Mouse (Mus musculus): ENCODE measurements at regions not wholly inside any gene's neighbourhood (a gene's known extent, or its start where the extent isn't known, plus 50 kb on each side); places are given as distances from the start of the nearest gene placed in this dataset.
"Not testable (repeated sequence)": the region's sequence is repeated elsewhere in the genome, so short reads cannot be mapped to it uniquely, and the experiment has no call there.

GRCm38 (mm10) chr13:52252726-52253125 is 278.4 kb downstream of the Diras2 start:
- WGBS = 46% methylated on average over 6 of the region's 6 CpGs
- H3K4me3 ChIP-seq (ENCODE audit: low read length); H3K4me2 ChIP-seq (ENCODE audit: low read length); H3K27ac ChIP-seq (ENCODE audit: low read depth, low read length); H3K9me3 ChIP-seq (ENCODE audit: control insufficient read depth, low read length); ATAC-seq; H3K36me3 ChIP-seq (ENCODE audit: control insufficient read depth, insufficient read depth, low read length); H3K9ac ChIP-seq (ENCODE audit: low read depth, low read length); H3K27me3 ChIP-seq (replicated peaks; ENCODE audit: control insufficient read depth, insufficient read depth, low read length); H3K4me1 ChIP-seq (ENCODE audit: control insufficient read depth, insufficient read depth, low read depth, low read length): not testable (repeated sequence)

GRCm38 (mm10) chr13:52253138-52253537 is 277.9 kb downstream of the Diras2 start:
- H3K4me1 ChIP-seq (ENCODE audit: control insufficient read depth, insufficient read depth, low read depth, low read length) = no peaks in the 10 kb centered on the region
- no peak overlapping the region for H3K4me2 ChIP-seq (ENCODE audit: low read length)
- no peak overlapping the region for H3K4me3 ChIP-seq (ENCODE audit: low read length)
- WGBS = 29% methylated on average over 8 of the region's 8 CpGs
- no peak for ATAC-seq
- no peak overlapping the region for H3K27ac ChIP-seq (ENCODE audit: low read depth, low read length)
- no peak overlapping the region for H3K9ac ChIP-seq (ENCODE audit: low read depth, low read length)
- H3K36me3 ChIP-seq (ENCODE audit: control insufficient read depth, insufficient read depth, low read length) = no peaks in the 10 kb centered on the region
- no peaks in the 10 kb centered on the region for H3K9me3 ChIP-seq (ENCODE audit: control insufficient read depth, low read length)
- H3K27me3 ChIP-seq (replicated peaks; ENCODE audit: control insufficient read depth, insufficient read depth, low read length) = no peaks in the 10 kb centered on the region; the same call in 1 of the 2 replicates

GRCm38 (mm10) chr13:52254185-52254584 is 276.9 kb downstream of the Diras2 start:
- ATAC-seq = peak; percentile 54; the same call in 1 of the 2 replicates
- Histone ChIP-seq H3K9me3 (ENCODE audit: control insufficient read depth, low read length) (no peaks in the 10 kb centered on the region), H3K27me3 (replicated peaks; ENCODE audit: control insufficient read depth, insufficient read depth, low read length) (no peaks in the 10 kb centered on the region; the same call in 1 of the 2 replicates), H3K27ac (ENCODE audit: low read depth, low read length) (no peak overlapping the region), H3K36me3 (ENCODE audit: control insufficient read depth, insufficient read depth, low read length) (no peaks in the 10 kb centered on the region), H3K4me1 (ENCODE audit: control insufficient read depth, insufficient read depth, low read depth, low read length) (no peaks in the 10 kb centered on the region), H3K4me2 (ENCODE audit: low read length) (no peak overlapping the region), H3K9ac (ENCODE audit: low read depth, low read length) (no peak overlapping the region), H3K4me3 (ENCODE audit: low read length) (no peak overlapping the region)
- 11% methylated on average over 9 of the region's 9 CpGs for WGBS

- no peak overlapping the region for H3K4me2 ChIP-seq (ENCODE audit: low read length)
- H3K4me3 ChIP-seq (ENCODE audit: low read length) = no peak overlapping the region
- H3K27ac ChIP-seq (ENCODE audit: low read depth, low read length) = no peak overlapping the region
- no peak overlapping the region for H3K9ac ChIP-seq (ENCODE audit: low read depth, low read length)
- H3K27me3 ChIP-seq (replicated peaks; ENCODE audit: control insufficient read depth, insufficient read depth, low read length) = no peaks in the 10 kb centered on the region; the same call in 1 of the 2 replicates
- 69% methylated on average over 5 of the region's 5 CpGs for WGBS
- H3K36me3 ChIP-seq (ENCODE audit: control insufficient read depth, insufficient read depth, low read length) = no peaks in the 10 kb centered on the region
- ATAC-seq = no peak
- H3K9me3 ChIP-seq (ENCODE audit: control insufficient read depth, low read length) = no peaks in the 10 kb centered on the region
- no peaks in the 10 kb centered on the region for H3K4me1 ChIP-seq (ENCODE audit: control insufficient read depth, insufficient read depth, low read depth, low read length)
Observed at GRCm38 (mm10) chr13:52255697-52256096, 275.4 kb downstream of the Diras2 start.

- no peak for ATAC-seq
Observed at GRCm38 (mm10) chr13:52258373-52258772, 272.7 kb downstream of the Diras2 start.

GRCm38 (mm10) chr13:52262949-52263550 is 268.0 kb downstream of the Diras2 start:
- no peaks in the 10 kb centered on the region for H3K27me3 ChIP-seq (replicated peaks; ENCODE audit: control insufficient read depth, insufficient read depth, low read length)
- H3K9me3 ChIP-seq (ENCODE audit: control insufficient read depth, low read length) = no peaks in the 10 kb centered on the region
- no peak overlapping the region for H3K4me3 ChIP-seq (ENCODE audit: low read length)
- H3K4me2 ChIP-seq (ENCODE audit: low read length) = no peak overlapping the region
- H3K36me3 ChIP-seq (ENCODE audit: control insufficient read depth, insufficient read depth, low read length) = no peaks in the 10 kb centered on the region
- WGBS = 88% methylated on average over 14 of the region's 14 CpGs
- H3K27ac ChIP-seq (ENCODE audit: low read depth, low read length) = no peak overlapping the region
- no peak overlapping the region for H3K9ac ChIP-seq (ENCODE audit: low read depth, low read length)
- H3K4me1 ChIP-seq (ENCODE audit: control insufficient read depth, insufficient read depth, low read depth, low read length) = no peaks in the 10 kb centered on the region
- ATAC-seq = no peak

More at GRCm38 (mm10) chr13:52258373-52258772, 272.7 kb downstream of the Diras2 start:
- no peak overlapping the region for H3K4me2 ChIP-seq (ENCODE audit: low read length)
- no peaks in the 10 kb centered on the region for H3K36me3 ChIP-seq (ENCODE audit: control insufficient read depth, insufficient read depth, low read length)
- no peaks in the 10 kb centered on the region for H3K27me3 ChIP-seq (replicated peaks; ENCODE audit: control insufficient read depth, insufficient read depth, low read length)
- H3K4me3 ChIP-seq (ENCODE audit: low read length) = no peak overlapping the region
- H3K9me3 ChIP-seq (ENCODE audit: control insufficient read depth, low read length) = no peaks in the 10 kb centered on the region
- 83% methylated on average over 8 of the region's 8 CpGs for WGBS
- no peak overlapping the region for H3K9ac ChIP-seq (ENCODE audit: low read depth, low read length)
- no peak overlapping the region for H3K27ac ChIP-seq (ENCODE audit: low read depth, low read length)
- no peaks in the 10 kb centered on the region for H3K4me1 ChIP-seq (ENCODE audit: control insufficient read depth, insufficient read depth, low read depth, low read length)

GRCm38 (mm10) chr13:52268279-52268678 is 262.8 kb downstream of the Diras2 start:
- 51% methylated on average over 6 of the region's 6 CpGs for WGBS
- Histone ChIP-seq H3K9me3 (ENCODE audit: control insufficient read depth, low read length) (no peaks in the 10 kb centered on the region), H3K9ac (ENCODE audit: low read depth, low read length) (no peak overlapping the region), H3K4me3 (ENCODE audit: low read length) (no peak overlapping the region), H3K27me3 (replicated peaks; ENCODE audit: control insufficient read depth, insufficient read depth, low read length) (no peaks in the 10 kb centered on the region), H3K4me2 (ENCODE audit: low read length) (no peak overlapping the region), H3K4me1 (ENCODE audit: control insufficient read depth, insufficient read depth, low read depth, low read length) (no peaks in the 10 kb centered on the region), H3K36me3 (ENCODE audit: control insufficient read depth, insufficient read depth, low read length) (no peaks in the 10 kb centered on the region), H3K27ac (ENCODE audit: low read depth, low read length) (no peak overlapping the region)
- ATAC-seq = no peak

- H3K27ac ChIP-seq (ENCODE audit: low read depth, low read length) = no peak overlapping the region
- H3K4me2 ChIP-seq (ENCODE audit: low read length) = no peak overlapping the region
- no peaks in the 10 kb centered on the region for H3K36me3 ChIP-seq (ENCODE audit: control insufficient read depth, insufficient read depth, low read length)
- 82% methylated on average over 19 of the region's 19 CpGs for WGBS
- no peak overlapping the region for H3K9ac ChIP-seq (ENCODE audit: low read depth, low read length)
- no peak overlapping the region for H3K4me3 ChIP-seq (ENCODE audit: low read length)
- H3K4me1 ChIP-seq (ENCODE audit: control insufficient read depth, insufficient read depth, low read depth, low read length) = no peaks in the 10 kb centered on the region
- no peaks in the 10 kb centered on the region for H3K9me3 ChIP-seq (ENCODE audit: control insufficient read depth, low read length)
- ATAC-seq = no peak
- H3K27me3 ChIP-seq (replicated peaks; ENCODE audit: control insufficient read depth, insufficient read depth, low read length) = no peaks in the 10 kb centered on the region
Observed at GRCm38 (mm10) chr13:52273502-52274246, 257.4 kb downstream of the Diras2 start.

GRCm38 (mm10) chr13:52275196-52275595 is 255.9 kb downstream of the Diras2 start:
- Histone ChIP-seq H3K4me2 (ENCODE audit: low read length) (no peak overlapping the region), H3K27me3 (replicated peaks; ENCODE audit: control insufficient read depth, insufficient read depth, low read length) (no peaks in the 10 kb centered on the region), H3K4me3 (ENCODE audit: low read length) (no peak overlapping the region), H3K9ac (ENCODE audit: low read depth, low read length) (no peak overlapping the region), H3K9me3 (ENCODE audit: control insufficient read depth, low read length) (no peaks in the 10 kb centered on the region), H3K27ac (ENCODE audit: low read depth, low read length) (no peak overlapping the region), H3K36me3 (ENCODE audit: control insufficient read depth, insufficient read depth, low read length) (no peaks in the 10 kb centered on the region), H3K4me1 (ENCODE audit: control insufficient read depth, insufficient read depth, low read depth, low read length) (no peaks in the 10 kb centered on the region)
- WGBS = 74% methylated on average over 5 of the region's 5 CpGs
- ATAC-seq = no peak

All from hindbrain, embryonic 16.5 days (tissue).